Mouse (Mus musculus) hindbrain, postnatal 0 days (tissue): ENCODE data around the gene Tcp11x2. TPM values are rescaled to one million over a fixed set of nuclear protein-coding genes. Genes with fewer than 3 reads are reported as not detected.
A peak's percentile ranks its signal among the peaks of the same experiment; 100 is the strongest.

Experiments used
- ATAC-seq: fragments of 200-750 bp; cut with Nextera tagmentation; 2 replicates; pipeline ENCODE4 v1.8.0; 2017; ENCODE audit warnings: mild to moderate bottlenecking, moderate TSS enrichment, moderate library complexity
- DNase-seq: peaks from one replicate; pipeline ENCODE4 v3.0.0-alpha.2; 2015; ENCODE audit warnings: low spot score
- H3K27ac ChIP-seq: fragments of 300-500 bp; sonication (generic); 2 replicates; pipeline ENCODE4 v1.5.1; 2014; ENCODE audit warnings: mild to moderate bottlenecking
- H3K27me3 ChIP-seq: fragments of 300-500 bp; sonication (generic); 2 replicates; pipeline ENCODE4 v1.6.1; 2014; ENCODE audit warnings: low read length, mixed read lengths; ENCODE audit not compliant: insufficient read depth
- H3K36me3 ChIP-seq: fragments of 300-500 bp; sonication (generic); 2 replicates; pipeline ENCODE4 v1.6.1; 2014; ENCODE audit warnings: low read length, mixed read lengths; ENCODE audit not compliant: insufficient read depth
- H3K4me1 ChIP-seq: fragments of 300-500 bp; sonication (generic); 2 replicates; pipeline ENCODE4 v1.6.1; 2014; ENCODE audit warnings: antibody characterized with exemption, low read length, mixed read lengths; ENCODE audit not compliant: insufficient read depth
- H3K4me2 ChIP-seq: fragments of 300-500 bp; sonication (generic); 2 replicates; pipeline ENCODE4 v1.6.1; 2014; ENCODE audit warnings: low read depth, mild to moderate bottlenecking, low read length, moderate library complexity, mixed read lengths
- H3K4me3 ChIP-seq: fragments of 300-500 bp; sonication (generic); 2 replicates; pipeline ENCODE4 v1.5.1; 2014; ENCODE audit warnings: low read length
- H3K9ac ChIP-seq: fragments of 300-500 bp; sonication (generic); replicated peaks from 2 replicates; pipeline ENCODE4 v1.6.1; 2014; ENCODE audit warnings: mild to moderate bottlenecking, low read length, moderate library complexity, mixed read lengths
- H3K9me3 ChIP-seq: fragments of 300-500 bp; sonication (generic); 2 replicates; pipeline ENCODE4 v1.6.1; 2016; ENCODE audit warnings: low read length, mixed read lengths
- CTCF ChIP-seq: IDR thresholded peaks from 2 replicates; pipeline ENCODE4 v1.5.1; 2016; ENCODE audit warnings: antibody characterized with exemption, control low read depth, low read depth
- WGBS: fragments of 180-500 bp; shearing (Covaris S2); extraction: QIAGEN DNeasy Blood & Tissue Kit; methylation state at CpG from one replicate; pipeline ENCODE4 v1.1.7; 2014; 5-methylcytosine and 5-hydroxymethylcytosine counted together
- polyA plus RNA-seq: library from polyadenylated mRNA; unstranded; fragments of >200 nt; fragmentation: Nextera tagmentation; extraction: Ambion mirVana; gene quantifications from 2 replicates; pipeline ENCODE4 v1.2.1, GENCODE M21; 2015
- total RNA-seq: library from RNA; depleted of rRNA; stranded (reverse); fragments of >200 nt; gene quantifications from 2 replicates; pipeline ENCODE4 v1.2.3, GENCODE M21; 2014; rRNA removed

Gene Tcp11x2
- total RNA-seq = not detected in 2 replicates
- polyA plus RNA-seq = not detected in 2 replicates

DNA sequence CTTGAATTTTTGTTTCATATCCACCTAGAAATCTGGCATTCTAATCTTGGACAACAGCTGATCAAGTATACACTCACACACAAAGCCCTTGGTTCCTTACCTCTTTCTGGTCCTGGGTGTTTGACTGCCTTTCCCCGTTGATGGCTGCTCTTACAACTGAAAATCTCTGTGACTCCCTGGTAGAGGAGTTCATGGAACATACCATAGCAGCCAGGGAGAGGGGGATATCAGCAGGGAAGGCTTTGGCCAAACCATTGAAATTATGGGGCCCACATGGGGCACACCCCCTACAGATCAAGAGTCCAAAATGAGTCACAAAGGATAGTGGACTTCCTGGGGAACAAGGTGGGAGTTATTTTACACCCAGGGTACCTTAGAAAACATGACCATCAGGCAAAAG, at the start of gene Tcp11x2:
Tcp11x2 (minus strand) TSS at position 158 of the 400 bp plus-strand sequence.
- DNase-seq (no peak), ATAC-seq (no peak)
- TF ChIP-seq CTCF = no peak
- Histone ChIP-seq H3K4me1 (no peaks in the 10 kb centered on the region), H3K9ac (no peak within 1 kb of the TSS), H3K27ac (no peak within 1 kb of the TSS), H3K4me2 (no peak within 1 kb of the TSS), H3K36me3 (no peaks in the 10 kb centered on the region), H3K4me3 (no peak within 1 kb of the TSS), H3K9me3 (no peaks in the 10 kb centered on the region), H3K27me3 (no peaks in the 10 kb centered on the region)
- WGBS = 71% methylated on average over 1 of the region's 1 CpGs

GRCm38 (mm10) chrX:135743056-135743355, 49.4 kb upstream of the Tcp11x2 start:
- peak overlapping the region; percentile 52 for H3K4me3 ChIP-seq

GRCm38 (mm10) chrX:135742304-135743055, 48.9 kb upstream of the Tcp11x2 start, which contains the start of the genes Armcx5 and Gprasp1:
TSS of gene Armcx5 (plus strand) at chrX:135742733.
TSS of gene Gprasp1 (plus strand) at chrX:135742733.
- DNase-seq = peak; percentile 95
- Histone ChIP-seq H3K4me1 (no peaks in the 10 kb centered on the region), H3K4me3 (peak within 1 kb of the TSS; percentile 52), H3K9me3 (no peaks in the 10 kb centered on the region), H3K27ac (peak within 1 kb of the TSS; percentile 86), H3K36me3 (no peaks in the 10 kb centered on the region), H3K27me3 (no peaks in the 10 kb centered on the region), H3K4me2 (peak within 1 kb of the TSS; percentile 53), H3K9ac (peak within 1 kb of the TSS; percentile 56)
- 28% methylated on average over 48 of the region's 48 CpGs for WGBS
- ATAC-seq = peak; percentile 98
- TF ChIP-seq CTCF = no peak

More at GRCm38 (mm10) chrX:135743056-135743355, 49.4 kb upstream of the Tcp11x2 start:
- DNase-seq = peak; percentile 30
- H3K9ac ChIP-seq = peak overlapping the region; percentile 56
- H3K27ac ChIP-seq = peak overlapping the region; percentile 86
- H3K9me3 ChIP-seq = no peaks in the 10 kb centered on the region
- H3K4me1 ChIP-seq = no peaks in the 10 kb centered on the region
- H3K27me3 ChIP-seq = no peaks in the 10 kb centered on the region
- 36% methylated on average over 7 of the region's 7 CpGs for WGBS
- no peak; the same call in 1 of the 2 replicates for ATAC-seq
- peak overlapping the region; percentile 53 for H3K4me2 ChIP-seq
- peak; percentile 44 for TF ChIP-seq CTCF
- H3K36me3 ChIP-seq = no peaks in the 10 kb centered on the region

GRCm38 (mm10) chrX:135738730-135739520, 45.3 kb upstream of the Tcp11x2 start:
- Histone ChIP-seq H3K36me3 (no peaks in the 10 kb centered on the region), H3K9me3 (no peaks in the 10 kb centered on the region), H3K27me3 (no peaks in the 10 kb centered on the region), H3K4me1 (no peaks in the 10 kb centered on the region), H3K4me3 (no peak overlapping the region), H3K4me2 (no peak overlapping the region), H3K27ac (no peak overlapping the region), H3K9ac (no peak overlapping the region)
- 90% methylated on average over 2 of the region's 2 CpGs for WGBS
- DNase-seq = no peak
- no peak for TF ChIP-seq CTCF
- ATAC-seq = no peak

GRCm38 (mm10) chrX:135725161-135725560, 31.6 kb upstream of the Tcp11x2 start, which contains the start of gene Tmsb15a:
TSS of gene Tmsb15a (minus strand) at chrX:135725261.
- Histone ChIP-seq H3K4me2 (no peak within 1 kb of the TSS), H3K9me3 (no peaks in the 10 kb centered on the region), H3K27me3 (no peaks in the 10 kb centered on the region), H3K4me3 (no peak within 1 kb of the TSS), H3K9ac (no peak within 1 kb of the TSS), H3K36me3 (no peaks in the 10 kb centered on the region), H3K4me1 (no peaks in the 10 kb centered on the region), H3K27ac (no peak within 1 kb of the TSS)
- no peak for DNase-seq
- WGBS = 85% methylated on average over 10 of the region's 10 CpGs
- TF ChIP-seq CTCF = no peak
- no peak for ATAC-seq

DNA sequence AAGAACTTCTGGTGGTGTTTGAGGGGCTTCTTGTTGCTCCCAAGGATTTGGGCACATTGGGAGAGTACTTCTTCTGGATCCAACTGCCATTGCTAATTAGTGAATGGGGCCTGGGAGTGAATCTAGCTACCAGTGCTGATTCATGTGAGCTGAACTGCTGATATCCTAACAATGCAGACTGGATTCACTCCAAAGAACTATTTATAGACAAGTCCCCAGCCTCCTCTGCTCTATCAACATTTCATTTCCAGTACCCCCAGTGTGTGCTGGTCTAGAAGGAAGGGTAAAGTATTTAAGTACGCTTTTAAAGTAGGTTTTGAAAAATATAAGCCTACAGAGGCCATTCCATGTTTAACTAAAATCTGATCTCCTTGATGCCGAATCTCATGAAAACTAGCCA, 19.3 kb upstream of the Tcp11x2 start:
- Histone ChIP-seq H3K9ac (no peak overlapping the region), H3K27ac (no peak overlapping the region), H3K4me1 (no peaks in the 10 kb centered on the region), H3K4me3 (no peak overlapping the region), H3K27me3 (no peaks in the 10 kb centered on the region), H3K4me2 (no peak overlapping the region), H3K36me3 (no peaks in the 10 kb centered on the region), H3K9me3 (no peaks in the 10 kb centered on the region)
- DNase-seq = no peak
- 87% methylated on average over 2 of the region's 2 CpGs for WGBS
- no peak for ATAC-seq
- TF ChIP-seq CTCF = no peak
